Mouse (Mus musculus) 3T3-L1 (cell line): ENCODE measurements around the gene Gm45062.
"Not testable (repeated sequence)": the region's sequence is repeated elsewhere in the genome, so short reads cannot be mapped to it uniquely, and the experiment has no call there.

Experiments
- DNase-seq: peaks from one replicate; pipeline ENCODE4 v3.0.0-alpha.2; 2015; ENCODE audit warnings: low read depth, low spot score

Gene Gm45062

GRCm38 (mm10) chr6:8508883-8509536 lies 249.8 kb downstream of the Gm45062 start:
- DNase-seq = peak; percentile 100

- DNase-seq = peak; percentile 38
Observed at GRCm38 (mm10) chr6:8509551-8509950, 250.3 kb downstream of the Gm45062 start, which contains the start of gene Glcci1. Gene Glcci1 (plus strand): TSS chr6:8509600.

DNA sequence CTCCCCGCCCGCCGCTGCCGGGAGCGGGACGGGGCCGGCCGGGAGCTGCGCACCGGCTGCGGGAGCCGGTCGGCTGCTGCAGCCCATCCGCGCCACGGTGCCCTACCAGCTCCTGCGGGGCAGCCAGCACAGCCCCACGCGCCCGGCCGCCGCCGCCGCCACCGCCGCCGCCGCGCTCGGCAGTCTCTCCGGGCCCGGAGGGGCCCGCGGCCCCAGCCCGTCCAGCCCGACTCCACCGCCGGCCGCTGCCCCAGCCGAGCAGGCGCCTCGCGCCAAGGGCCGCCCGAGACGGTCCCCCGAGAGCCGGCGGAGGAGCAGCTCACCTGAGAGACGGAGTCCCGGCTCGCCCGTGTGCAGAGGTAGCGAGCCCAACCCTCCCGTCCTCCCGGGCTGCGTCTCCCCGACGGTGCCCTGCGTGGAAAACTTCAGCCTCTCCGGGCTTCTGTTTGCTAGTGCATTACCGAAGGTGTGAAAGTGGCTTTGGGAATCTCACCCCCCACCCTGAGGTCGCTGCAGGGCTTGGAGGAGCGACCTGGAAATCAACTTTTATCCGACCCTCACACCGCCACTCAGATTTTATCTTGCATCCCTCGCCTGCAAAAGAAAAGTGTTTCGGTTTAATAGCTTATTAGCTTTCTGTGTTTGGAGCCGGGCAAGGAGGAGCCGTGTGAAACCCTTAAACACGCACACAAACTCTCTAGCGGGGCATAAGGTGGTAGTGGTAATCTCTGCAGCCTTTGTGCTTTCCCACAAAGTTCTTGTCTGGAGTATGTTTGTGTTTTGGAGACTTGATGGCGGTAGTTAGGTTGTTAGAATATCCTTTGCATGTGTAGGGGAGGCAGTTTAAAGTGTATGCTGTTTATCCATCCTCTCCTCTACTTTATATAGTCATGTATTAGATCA lies 251.0 kb downstream of the Gm45062 start:
- DNase-seq = peak; percentile 53

- DNase-seq = no peak
Observed at GRCm38 (mm10) chr6:8510864-8511428, 251.7 kb downstream of the Gm45062 start.

DNA sequence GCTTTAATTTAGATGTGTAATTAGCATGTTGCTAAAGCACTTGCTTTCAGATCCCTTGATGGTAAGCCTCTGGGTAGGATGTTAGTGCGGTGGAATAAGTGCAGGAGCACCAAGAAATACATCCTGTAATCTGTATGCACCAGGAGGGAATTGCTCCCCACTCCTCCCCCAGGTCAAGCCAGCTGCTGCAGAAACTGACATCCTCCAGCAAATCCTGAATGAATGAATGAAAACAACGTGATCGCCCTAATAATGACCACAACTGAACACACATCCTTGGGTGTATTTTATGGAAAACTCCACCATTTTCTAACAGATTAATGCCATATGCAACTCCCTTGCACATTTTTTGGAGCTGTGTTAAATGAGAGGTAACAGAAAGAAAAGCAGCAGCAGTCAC lies 252.2 kb downstream of the Gm45062 start:
- no peak for DNase-seq

DNA sequence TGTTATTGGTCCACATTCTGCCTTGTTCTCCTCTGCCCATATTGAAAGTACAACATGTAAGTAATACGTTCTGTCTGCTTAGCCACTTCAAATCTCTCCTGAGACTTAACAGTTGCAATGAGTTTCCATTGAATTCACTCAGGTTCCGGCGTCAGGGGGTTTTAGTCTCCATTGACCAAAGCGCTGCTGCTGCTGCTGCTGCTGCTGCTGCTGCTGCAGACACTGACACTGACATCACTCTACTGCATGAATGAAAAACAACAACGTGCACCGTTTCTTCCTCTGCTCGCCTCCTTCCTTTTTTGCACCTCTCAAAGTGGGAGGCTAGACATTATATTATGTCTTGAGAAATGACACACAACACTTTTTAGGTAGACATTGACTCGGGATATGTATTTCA lies 253.2 kb downstream of the Gm45062 start:
- no peak for DNase-seq

DNA sequence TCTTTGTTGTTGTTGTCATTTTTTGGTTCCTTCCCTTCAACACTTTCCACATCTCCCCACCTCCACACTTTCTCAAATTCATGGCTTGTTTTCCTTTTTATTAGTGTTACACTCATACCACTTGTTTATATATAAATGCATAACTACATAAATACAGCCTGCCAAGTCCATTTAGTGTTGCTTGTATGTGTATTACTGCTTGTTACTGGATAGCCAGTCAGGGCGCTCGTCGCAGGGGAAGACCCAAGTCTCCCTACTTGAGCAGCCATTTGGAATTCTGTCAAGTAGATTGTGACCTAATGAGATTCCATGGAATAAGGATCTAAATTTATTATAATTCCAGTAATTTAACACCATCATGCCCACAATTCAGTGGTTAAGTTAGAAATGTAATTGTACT lies 260.4 kb downstream of the Gm45062 start:
- DNase-seq = no peak

- DNase-seq = no peak
Observed at GRCm38 (mm10) chr6:8521231-8521630, 262.0 kb downstream of the Gm45062 start.

GRCm38 (mm10) chr6:8524717-8525116 lies 265.5 kb downstream of the Gm45062 start:
- no peak for DNase-seq

- no peak for DNase-seq
Observed at GRCm38 (mm10) chr6:8531104-8531894, 272.0 kb downstream of the Gm45062 start.

- no peak for DNase-seq
Observed at GRCm38 (mm10) chr6:8536944-8537343, 277.7 kb downstream of the Gm45062 start.

DNA sequence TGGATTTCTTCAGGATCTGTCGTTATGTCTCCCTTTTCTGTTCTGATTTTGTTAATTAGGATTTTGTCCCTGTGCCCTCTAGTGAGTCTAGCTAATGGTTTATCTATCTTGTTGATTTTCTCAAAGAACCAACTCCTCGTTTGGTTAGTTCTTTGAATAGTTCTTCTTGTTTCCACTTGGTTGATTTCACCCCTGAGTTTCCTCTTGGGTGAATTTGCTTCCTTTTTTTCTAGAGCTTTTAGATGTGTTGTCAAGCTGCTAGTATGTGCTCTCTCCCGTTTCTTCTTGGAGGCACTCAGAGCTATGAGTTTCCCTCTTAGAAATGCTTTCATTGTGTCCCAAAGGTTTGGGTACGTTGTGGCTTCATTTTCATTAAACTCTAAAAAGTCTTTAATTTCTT lies 282.3 kb downstream of the Gm45062 start:
- not testable (repeated sequence) for DNase-seq

- DNase-seq = no peak
Observed at GRCm38 (mm10) chr6:8544822-8545221, 285.6 kb downstream of the Gm45062 start.

GRCm38 (mm10) chr6:8545780-8546179 lies 286.5 kb downstream of the Gm45062 start:
- DNase-seq = no peak

DNA sequence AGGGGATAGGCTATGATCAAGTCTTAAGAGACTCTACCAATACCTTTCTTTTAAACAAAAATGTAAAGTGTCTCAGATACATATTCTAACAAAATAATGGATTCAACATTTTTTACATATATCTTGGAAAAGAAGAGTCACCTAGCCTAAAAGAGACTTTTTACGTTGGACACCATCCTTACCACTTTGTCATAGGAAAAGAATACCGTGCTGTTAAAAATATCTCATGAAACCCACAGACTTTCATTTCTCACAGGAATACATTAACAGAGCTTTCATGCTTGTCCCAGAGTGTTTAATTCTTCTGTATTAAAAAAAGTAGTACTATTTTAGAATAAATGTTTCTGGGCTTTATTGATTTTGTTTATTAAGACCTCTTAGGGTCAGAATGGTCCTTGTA lies 291.9 kb downstream of the Gm45062 start:
- DNase-seq = no peak

GRCm38 (mm10) chr6:8556849-8557571 lies 297.8 kb downstream of the Gm45062 start:
- no peak for DNase-seq

DNA sequence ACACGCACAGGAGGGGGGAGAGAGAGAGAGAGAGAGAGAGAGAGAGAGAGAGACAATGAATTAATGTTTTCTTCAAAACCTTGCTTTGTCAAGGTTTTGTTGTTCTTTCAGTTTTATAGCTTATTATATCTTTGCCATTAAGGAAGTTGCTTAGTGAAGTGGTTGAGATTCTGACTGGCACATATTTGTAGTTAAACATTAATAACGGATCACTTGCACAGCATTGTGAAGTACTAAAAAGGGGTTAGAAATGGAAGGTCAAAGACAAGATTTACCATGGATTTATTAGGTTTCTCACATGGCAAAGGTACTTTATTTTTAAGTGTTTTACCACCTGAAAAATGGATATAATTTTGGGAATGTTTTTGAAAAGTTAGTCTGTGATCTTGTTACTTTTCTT lies 301.4 kb downstream of the Gm45062 start:
- DNase-seq = no peak

DNA sequence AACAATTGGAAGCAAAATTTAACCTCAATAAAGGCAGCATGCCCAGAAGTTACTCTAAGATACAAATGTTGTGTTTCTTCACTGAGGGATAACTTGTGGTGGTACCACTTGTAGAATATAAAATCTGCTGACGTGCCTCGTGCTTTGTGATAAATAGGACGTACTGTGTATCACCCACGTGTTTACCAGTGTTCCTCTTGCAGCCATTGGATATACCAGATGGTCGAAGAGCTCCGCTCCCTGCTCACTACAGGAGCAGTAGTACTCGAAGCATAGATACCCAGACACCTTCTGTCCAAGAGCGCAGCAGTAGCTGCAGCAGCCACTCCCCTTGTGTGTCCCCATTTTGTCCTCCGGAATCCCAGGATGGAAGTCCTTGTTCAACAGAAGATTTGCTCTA lies 323.1 kb downstream of the Gm45062 start:
- DNase-seq = no peak

DNA sequence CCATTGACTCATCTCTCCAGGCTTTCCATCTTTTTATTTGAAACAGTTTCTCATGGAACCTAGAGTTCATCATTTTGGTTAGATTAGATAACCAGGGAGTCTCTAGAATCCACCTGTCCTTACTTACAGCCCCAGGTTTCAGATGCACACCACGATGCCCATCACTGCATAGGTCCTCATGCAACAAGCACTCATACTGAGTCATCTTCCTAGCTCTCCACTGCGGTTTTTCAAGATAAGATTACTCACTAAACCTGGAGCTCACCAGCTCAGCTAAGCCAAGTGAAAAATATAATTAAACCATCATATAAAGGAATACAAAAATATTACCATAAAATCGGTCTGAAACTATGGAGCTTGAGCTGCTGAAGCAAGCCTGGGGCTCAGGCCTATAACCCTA lies 324.6 kb downstream of the Gm45062 start:
- DNase-seq = peak; percentile 44

GRCm38 (mm10) chr6:8591665-8592064 lies 332.4 kb downstream of the Gm45062 start:
- DNase-seq = no peak

GRCm38 (mm10) chr6:8617369-8617768 lies 358.1 kb downstream of the Gm45062 start:
- no peak for DNase-seq
